Mouse (Mus musculus): ENCODE data around the gene Setdb2. TPM values are rescaled to one million over a fixed set of nuclear protein-coding genes. Genes with fewer than 3 reads are reported as not detected.

Setdb2 gene
- 5.4 and 8.6 TPM in 2 replicates for polyA plus RNA-seq (2014; fragmentation: Nextera tagmentation; extraction: Ambion mirVana)

DNA sequence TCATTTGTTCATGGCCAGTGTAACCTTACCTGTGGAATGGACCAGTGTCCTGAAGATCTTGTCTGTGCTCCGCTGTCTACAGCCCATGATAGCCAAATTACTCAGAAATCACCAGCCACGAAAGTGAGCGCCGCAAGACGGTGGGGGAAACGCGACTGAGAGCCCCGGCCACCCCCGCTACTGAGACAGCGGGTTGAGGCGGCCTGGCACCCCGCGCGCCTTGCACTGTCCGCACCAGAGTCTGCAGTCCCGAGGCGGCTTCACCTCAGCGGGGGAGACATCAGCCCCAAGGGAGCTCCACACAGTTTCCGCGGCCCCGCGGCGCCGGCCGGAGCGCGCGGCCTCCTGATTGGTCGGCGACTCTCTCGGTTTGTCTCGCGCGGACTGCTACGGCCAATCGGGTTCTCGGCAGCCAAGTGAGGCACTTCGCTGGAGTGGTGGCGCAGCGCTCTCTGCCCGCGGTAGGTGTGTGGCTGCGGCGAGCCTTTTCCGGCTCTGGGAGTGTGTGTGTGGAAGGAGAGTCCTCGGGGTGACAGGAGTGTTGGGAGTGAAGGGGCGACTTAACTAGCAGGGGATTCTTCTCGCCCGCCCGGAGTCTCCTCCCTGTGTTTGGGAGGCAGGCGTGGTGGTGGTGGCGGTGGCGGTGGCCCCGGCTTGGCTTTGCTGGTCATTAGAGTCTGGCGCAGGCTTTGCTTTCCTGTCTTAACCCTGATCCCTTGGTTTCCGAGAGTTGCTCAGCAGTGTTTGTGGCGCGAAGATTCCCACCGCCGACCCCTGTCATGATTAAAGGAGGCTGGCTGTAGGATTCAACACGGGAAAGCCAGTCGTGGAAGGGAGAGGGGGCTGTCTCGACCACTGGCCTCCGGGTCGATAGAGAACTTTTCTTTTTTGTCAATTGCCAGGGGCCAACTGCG is at the start of gene Setdb2, which contains the start of gene Cab39l:
TSS of gene Setdb2 (minus strand) at position 327 of the 914 bp plus-strand sequence.
TSS of gene Cab39l (plus strand) at position 415 of the 914 bp plus-strand sequence.
- Histone ChIP-seq H3K9me3 (ENCODE audit: control insufficient read depth, low read length) (no peaks in the 10 kb centered on the region), H3K4me3 (replicated peaks; ENCODE audit: low read depth, low read length) (peak within 1 kb of the TSS; percentile 80), H3K27me3 (ENCODE audit: control insufficient read depth, insufficient read depth, low read length) (no peaks in the 10 kb centered on the region), H3K27ac (replicated peaks; ENCODE audit: low read depth, low read length) (peak within 1 kb of the TSS; percentile 83), H3K36me3 (ENCODE audit: control insufficient read depth, insufficient read depth, low read length) (no peaks in the 10 kb centered on the region), H3K4me2 (ENCODE audit: low read length) (peak within 1 kb of the TSS; percentile 90), H3K9ac (replicated peaks; ENCODE audit: low read length) (peak within 1 kb of the TSS; percentile 79), H3K4me1 (ENCODE audit: control insufficient read depth, insufficient read depth, low read length) (peaks cover 5% of the 10 kb centered on the region)
- DNase-seq (peak; percentile 96), ATAC-seq (ENCODE audit: low FRiP score, low TSS enrichment) (peak; percentile 100)
- WGBS, result under 1% methylated on average over 66 of the region's 66 CpGs

- H3K27me3 ChIP-seq (ENCODE audit: control insufficient read depth, insufficient read depth, low read length), result no peaks in the 10 kb centered on the region
- ATAC-seq (ENCODE audit: low FRiP score, low TSS enrichment) (no peak), DNase-seq (no peak)
- WGBS, result 89% methylated on average over 4 of the region's 4 CpGs
- no peaks in the 10 kb centered on the region for H3K9me3 ChIP-seq (ENCODE audit: control insufficient read depth, low read length)
- no peak overlapping the region for H3K9ac ChIP-seq (replicated peaks; ENCODE audit: low read length)
- no peak overlapping the region for H3K4me3 ChIP-seq (replicated peaks; ENCODE audit: low read depth, low read length)
- H3K4me2 ChIP-seq (ENCODE audit: low read length), result no peak overlapping the region
- no peak overlapping the region for H3K27ac ChIP-seq (replicated peaks; ENCODE audit: low read depth, low read length)
- H3K4me1 ChIP-seq (ENCODE audit: control insufficient read depth, insufficient read depth, low read length), result no peaks in the 10 kb centered on the region
- H3K36me3 ChIP-seq (ENCODE audit: control insufficient read depth, insufficient read depth, low read length), result no peaks in the 10 kb centered on the region
Measured at GRCm38 (mm10) chr14:59485247-59485810, 44.6 kb upstream of the Setdb2 start.

DNA sequence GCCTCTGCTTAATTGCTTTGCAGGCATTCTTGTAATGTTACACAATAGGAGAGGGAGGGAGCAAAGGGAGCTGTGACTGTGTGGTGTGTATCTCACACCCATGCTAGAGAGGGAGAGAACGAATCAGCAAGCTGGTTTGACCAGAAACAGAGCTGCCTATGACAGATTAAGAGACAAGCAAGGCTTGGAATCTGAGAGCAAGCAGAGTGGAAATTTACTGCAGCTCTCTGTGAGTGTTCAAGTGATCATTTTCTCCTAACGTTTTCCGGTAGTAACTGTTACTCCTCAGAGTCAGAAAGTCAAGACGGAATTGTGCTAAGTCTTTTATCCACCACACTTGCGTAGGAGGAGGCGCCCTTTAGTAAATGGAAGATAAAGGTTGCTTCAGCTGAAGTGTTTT is 38.0 kb upstream of the Setdb2 start:
- Histone ChIP-seq H3K4me1 (ENCODE audit: control insufficient read depth, insufficient read depth, low read length) (no peaks in the 10 kb centered on the region), H3K27ac (replicated peaks; ENCODE audit: low read depth, low read length) (no peak overlapping the region), H3K9me3 (ENCODE audit: control insufficient read depth, low read length) (no peaks in the 10 kb centered on the region), H3K27me3 (ENCODE audit: control insufficient read depth, insufficient read depth, low read length) (no peaks in the 10 kb centered on the region), H3K4me3 (replicated peaks; ENCODE audit: low read depth, low read length) (no peak overlapping the region), H3K4me2 (ENCODE audit: low read length) (no peak overlapping the region), H3K9ac (replicated peaks; ENCODE audit: low read length) (no peak overlapping the region), H3K36me3 (ENCODE audit: control insufficient read depth, insufficient read depth, low read length) (no peaks in the 10 kb centered on the region)
- ATAC-seq (ENCODE audit: low FRiP score, low TSS enrichment) (no peak), DNase-seq (no peak)
- 70% methylated on average over 6 of the region's 6 CpGs for WGBS

DNA sequence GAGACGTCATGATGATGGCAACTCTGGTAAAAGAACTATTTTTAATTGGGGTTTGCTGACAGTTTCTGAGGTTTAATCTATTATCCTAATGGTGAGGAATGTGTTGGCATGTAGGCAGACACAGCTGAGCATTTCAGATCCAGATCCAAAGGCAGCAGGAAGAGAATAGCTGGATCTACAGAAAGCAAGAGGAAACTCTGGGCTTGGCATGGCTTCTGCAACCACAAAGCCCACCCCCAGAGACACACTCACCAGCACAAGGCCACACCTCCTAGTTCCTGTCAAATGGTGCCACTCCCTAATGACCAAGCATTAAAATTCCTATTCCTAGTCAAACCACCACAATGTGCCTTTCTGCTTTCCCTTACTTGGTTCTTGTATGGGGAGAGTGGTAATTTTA is 30.1 kb upstream of the Setdb2 start:
- DNase-seq (no peak), ATAC-seq (ENCODE audit: low FRiP score, low TSS enrichment) (no peak)
- Histone ChIP-seq H3K4me3 (replicated peaks; ENCODE audit: low read depth, low read length) (no peak overlapping the region), H3K9me3 (ENCODE audit: control insufficient read depth, low read length) (no peaks in the 10 kb centered on the region), H3K27me3 (ENCODE audit: control insufficient read depth, insufficient read depth, low read length) (no peaks in the 10 kb centered on the region), H3K9ac (replicated peaks; ENCODE audit: low read length) (no peak overlapping the region), H3K4me2 (ENCODE audit: low read length) (no peak overlapping the region), H3K36me3 (ENCODE audit: control insufficient read depth, insufficient read depth, low read length) (no peaks in the 10 kb centered on the region), H3K4me1 (ENCODE audit: control insufficient read depth, insufficient read depth, low read length) (no peaks in the 10 kb centered on the region), H3K27ac (replicated peaks; ENCODE audit: low read depth, low read length) (no peak overlapping the region)
- 91% methylated on average over 1 of the region's 1 CpGs for WGBS

DNA sequence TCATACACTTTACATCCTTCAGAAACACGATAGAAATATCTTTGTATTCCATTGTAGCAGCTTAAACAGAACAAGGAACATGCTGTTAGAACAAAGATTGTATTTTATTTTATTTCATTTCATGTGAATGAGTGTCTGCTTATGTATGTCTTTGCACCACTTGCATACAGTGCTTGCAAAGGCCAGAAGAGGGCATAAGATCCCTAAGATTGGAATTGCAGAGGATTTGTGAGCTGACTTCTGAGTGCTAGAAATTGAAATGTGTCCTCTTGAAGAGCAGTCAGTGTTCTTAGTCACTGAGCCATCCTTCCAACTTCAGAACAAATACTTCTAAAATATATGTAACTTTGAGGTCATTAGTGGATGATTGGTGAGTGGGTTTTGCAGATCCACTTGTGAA is 27.1 kb upstream of the Setdb2 start:
- Histone ChIP-seq H3K4me3 (replicated peaks; ENCODE audit: low read depth, low read length) (no peak overlapping the region), H3K9ac (replicated peaks; ENCODE audit: low read length) (no peak overlapping the region), H3K4me2 (ENCODE audit: low read length) (no peak overlapping the region), H3K27ac (replicated peaks; ENCODE audit: low read depth, low read length) (no peak overlapping the region), H3K4me1 (ENCODE audit: control insufficient read depth, insufficient read depth, low read length) (no peaks in the 10 kb centered on the region), H3K27me3 (ENCODE audit: control insufficient read depth, insufficient read depth, low read length) (no peaks in the 10 kb centered on the region), H3K9me3 (ENCODE audit: control insufficient read depth, low read length) (no peaks in the 10 kb centered on the region), H3K36me3 (ENCODE audit: control insufficient read depth, insufficient read depth, low read length) (no peaks in the 10 kb centered on the region)
- DNase-seq (peak; percentile 17), ATAC-seq (ENCODE audit: low FRiP score, low TSS enrichment) (no peak)
- 67% methylated on average over 1 of the region's 1 CpGs for WGBS

- no peak overlapping the region for H3K4me3 ChIP-seq (replicated peaks; ENCODE audit: low read depth, low read length)
- ATAC-seq (ENCODE audit: low FRiP score, low TSS enrichment) (no peak), DNase-seq (no peak)
- H3K9me3 ChIP-seq (ENCODE audit: control insufficient read depth, low read length), result no peaks in the 10 kb centered on the region
- no peaks in the 10 kb centered on the region for H3K27me3 ChIP-seq (ENCODE audit: control insufficient read depth, insufficient read depth, low read length)
- WGBS, result 95% methylated on average over 2 of the region's 2 CpGs
- H3K36me3 ChIP-seq (ENCODE audit: control insufficient read depth, insufficient read depth, low read length), result no peaks in the 10 kb centered on the region
- H3K9ac ChIP-seq (replicated peaks; ENCODE audit: low read length), result no peak overlapping the region
- H3K27ac ChIP-seq (replicated peaks; ENCODE audit: low read depth, low read length), result no peak overlapping the region
- H3K4me2 ChIP-seq (ENCODE audit: low read length), result no peak overlapping the region
- H3K4me1 ChIP-seq (ENCODE audit: control insufficient read depth, insufficient read depth, low read length), result no peaks in the 10 kb centered on the region
Measured at GRCm38 (mm10) chr14:59466503-59466902, 25.8 kb upstream of the Setdb2 start.

GRCm38 (mm10) chr14:59447981-59448380 is 7.3 kb upstream of the Setdb2 start:
- H3K4me1 ChIP-seq (ENCODE audit: control insufficient read depth, insufficient read depth, low read length), result no peaks in the 10 kb centered on the region
- no peak for DNase-seq
- H3K4me3 ChIP-seq (replicated peaks; ENCODE audit: low read depth, low read length), result no peak overlapping the region
- no peak overlapping the region for H3K9ac ChIP-seq (replicated peaks; ENCODE audit: low read length)
- H3K9me3 ChIP-seq (ENCODE audit: control insufficient read depth, low read length), result no peaks in the 10 kb centered on the region; the same call in 1 of the 2 replicates
- H3K27me3 ChIP-seq (ENCODE audit: control insufficient read depth, insufficient read depth, low read length), result no peaks in the 10 kb centered on the region
- H3K4me2 ChIP-seq (ENCODE audit: low read length), result no peak overlapping the region
- H3K36me3 ChIP-seq (ENCODE audit: control insufficient read depth, insufficient read depth, low read length), result no peaks in the 10 kb centered on the region
- H3K27ac ChIP-seq (replicated peaks; ENCODE audit: low read depth, low read length), result no peak overlapping the region
- ATAC-seq (ENCODE audit: low FRiP score, low TSS enrichment), result no peak

DNA sequence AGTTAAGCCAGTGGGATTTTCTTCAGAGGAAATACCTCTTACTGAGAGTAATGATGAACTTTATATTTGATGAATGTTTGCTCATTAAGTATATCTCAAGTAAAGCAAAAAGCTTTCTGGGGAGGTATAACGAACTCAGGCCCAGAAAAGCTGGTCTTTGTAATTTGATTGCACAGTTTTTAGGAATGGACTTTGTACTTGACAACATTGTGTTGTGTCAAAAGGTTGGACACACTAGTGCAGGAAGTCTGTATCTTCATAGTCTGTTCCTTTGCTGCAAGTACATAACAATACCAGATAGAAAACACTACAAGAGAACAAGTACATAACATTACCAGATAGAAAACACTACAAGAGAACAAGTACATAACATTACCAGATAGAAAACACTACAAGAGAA is 4.7 kb upstream of the Setdb2 start:
- ATAC-seq (ENCODE audit: low FRiP score, low TSS enrichment), result no peak
- H3K4me1 ChIP-seq (ENCODE audit: control insufficient read depth, insufficient read depth, low read length), result no peaks in the 10 kb centered on the region
- no peak for DNase-seq

GRCm38 (mm10) chr14:59441472-59441805 is 755 bp upstream of the Setdb2 start:
- Histone ChIP-seq H3K27ac (replicated peaks; ENCODE audit: low read depth, low read length) (peak overlapping the region; percentile 83; the same call in 1 of the 2 replicates), H3K4me3 (replicated peaks; ENCODE audit: low read depth, low read length) (peak overlapping the region; percentile 80), H3K9ac (replicated peaks; ENCODE audit: low read length) (peak overlapping the region; percentile 79), H3K4me1 (ENCODE audit: control insufficient read depth, insufficient read depth, low read length) (peaks cover 5% of the 10 kb centered on the region), H3K9me3 (ENCODE audit: control insufficient read depth, low read length) (no peaks in the 10 kb centered on the region), H3K27me3 (ENCODE audit: control insufficient read depth, insufficient read depth, low read length) (no peaks in the 10 kb centered on the region), H3K4me2 (ENCODE audit: low read length) (peak overlapping the region; percentile 90), H3K36me3 (ENCODE audit: control insufficient read depth, insufficient read depth, low read length) (no peaks in the 10 kb centered on the region)
- no peak for ATAC-seq (ENCODE audit: low FRiP score, low TSS enrichment)
- no peak for DNase-seq
- WGBS, result 16% methylated on average over 6 of the region's 6 CpGs

More for the DNA sequence above, 4.7 kb upstream of the Setdb2 start:
- Histone ChIP-seq H3K4me3 (replicated peaks; ENCODE audit: low read depth, low read length) (no peak overlapping the region), H3K27ac (replicated peaks; ENCODE audit: low read depth, low read length) (no peak overlapping the region), H3K9ac (replicated peaks; ENCODE audit: low read length) (no peak overlapping the region), H3K4me2 (ENCODE audit: low read length) (no peak overlapping the region), H3K27me3 (ENCODE audit: control insufficient read depth, insufficient read depth, low read length) (no peaks in the 10 kb centered on the region), H3K36me3 (ENCODE audit: control insufficient read depth, insufficient read depth, low read length) (no peaks in the 10 kb centered on the region), H3K9me3 (ENCODE audit: control insufficient read depth, low read length) (no peaks in the 10 kb centered on the region; the same call in 1 of the 2 replicates)
- 88% methylated on average over 1 of the region's 1 CpGs for WGBS

All from midbrain, embryonic 14.5 days (tissue).